Mouse (Mus musculus) testis, adult 2 months (tissue): ENCODE measurements around the gene Tbc1d2. TPM values are rescaled to one million over a fixed set of nuclear protein-coding genes. Genes with fewer than 3 reads are reported as not detected.

Experiments used
- H3K27ac ChIP-seq: fragments of 200-500 bp; 2 replicates; pipeline ENCODE4 v1.5.1; 2012; ENCODE audit warnings: low read depth, low read length; ENCODE audit not compliant: control insufficient read depth, insufficient read depth
- H3K27me3 ChIP-seq: fragments of 200-500 bp; 2 replicates; pipeline ENCODE4 v1.6.1; 2012; ENCODE audit warnings: mild to moderate bottlenecking, low read length, moderate library complexity; ENCODE audit not compliant: control insufficient read depth, insufficient read depth
- H3K36me3 ChIP-seq: fragments of 200-500 bp; 2 replicates; pipeline ENCODE4 v1.6.1; 2012; ENCODE audit warnings: mild to moderate bottlenecking, low read length; ENCODE audit not compliant: control insufficient read depth, insufficient read depth
- H3K4me1 ChIP-seq: fragments of 200-500 bp; 2 replicates; pipeline ENCODE4 v1.6.1; 2012; ENCODE audit warnings: low read length; ENCODE audit not compliant: control insufficient read depth, insufficient read depth
- H3K4me3 ChIP-seq: fragments of 200-500 bp; 2 replicates; pipeline ENCODE4 v1.5.1; 2012; ENCODE audit warnings: low read depth, mild to moderate bottlenecking, low read length, moderate library complexity, mixed read lengths; ENCODE audit not compliant: control insufficient read depth
- CTCF ChIP-seq: fragments of 200-500 bp; IDR thresholded peaks from 2 replicates; pipeline ENCODE4 v1.5.1; 2012; ENCODE audit warnings: low read depth, mild to moderate bottlenecking, inconsistent platforms, low read length, moderate library complexity; ENCODE audit not compliant: control insufficient read depth, insufficient read depth, insufficient replicate concordance
- POLR2A ChIP-seq: fragments of 200-500 bp; IDR thresholded peaks from 2 replicates; pipeline ENCODE4 v1.6.1; 2012; ENCODE audit warnings: low read depth, mild to moderate bottlenecking, inconsistent platforms, low read length, moderate library complexity; ENCODE audit not compliant: control insufficient read depth
- polyA plus RNA-seq: library from polyadenylated mRNA; depleted of rRNA; stranded (reverse); fragments of >200 nt; gene quantifications from 2 replicates; pipeline ENCODE4 v1.2.3, GENCODE M21; 2012; rRNA removed

The Tbc1d2 gene
- polyA plus RNA-seq, result 6.9 and 10.7 TPM in 2 replicates

DNA sequence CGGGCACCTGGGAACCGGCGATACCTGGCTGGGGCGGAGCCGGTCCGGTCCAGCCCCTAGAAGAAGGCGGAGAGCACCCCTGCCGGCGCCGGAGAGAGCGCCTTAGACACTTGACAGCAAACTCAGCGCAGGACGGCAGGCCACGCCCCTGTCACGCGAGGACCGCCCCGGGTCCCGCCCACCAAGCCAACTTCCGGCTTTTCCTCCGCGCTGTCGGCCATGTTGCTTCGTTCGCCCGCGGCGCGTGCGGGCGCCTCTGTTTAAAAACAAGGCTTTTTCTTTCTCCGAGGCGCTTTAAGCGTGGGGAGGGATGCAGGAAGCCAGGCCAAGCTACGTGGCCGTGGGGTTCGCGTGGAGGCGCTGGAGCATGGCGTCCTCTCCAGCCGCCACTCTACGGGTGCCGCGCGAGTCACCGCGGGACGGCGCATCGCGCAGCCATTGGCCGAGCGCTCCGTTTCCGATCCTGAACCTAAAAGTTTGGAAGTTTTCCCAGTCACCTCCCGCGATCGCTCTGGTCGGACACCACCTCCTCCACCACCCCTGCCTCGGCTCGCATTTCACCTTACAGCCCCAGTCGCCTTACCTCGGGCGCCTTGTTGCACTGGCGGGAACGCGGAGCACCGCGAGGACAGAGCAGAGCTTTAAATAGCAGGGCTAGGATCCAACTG lies at the start of gene Tbc1d2:
Gene Tbc1d2 (minus strand): TSS at position 124 of the 668 bp plus-strand sequence.
- TF ChIP-seq POLR2A (peak; percentile 59), CTCF (peak; percentile 3; the same call in 1 of the 2 replicates)
- Histone ChIP-seq H3K27ac (peak within 1 kb of the TSS; percentile 97), H3K27me3 (no peaks in the 10 kb centered on the region), H3K4me1 (peaks cover 10% of the 10 kb centered on the region), H3K36me3 (no peaks in the 10 kb centered on the region), H3K4me3 (peak within 1 kb of the TSS; percentile 94)

DNA sequence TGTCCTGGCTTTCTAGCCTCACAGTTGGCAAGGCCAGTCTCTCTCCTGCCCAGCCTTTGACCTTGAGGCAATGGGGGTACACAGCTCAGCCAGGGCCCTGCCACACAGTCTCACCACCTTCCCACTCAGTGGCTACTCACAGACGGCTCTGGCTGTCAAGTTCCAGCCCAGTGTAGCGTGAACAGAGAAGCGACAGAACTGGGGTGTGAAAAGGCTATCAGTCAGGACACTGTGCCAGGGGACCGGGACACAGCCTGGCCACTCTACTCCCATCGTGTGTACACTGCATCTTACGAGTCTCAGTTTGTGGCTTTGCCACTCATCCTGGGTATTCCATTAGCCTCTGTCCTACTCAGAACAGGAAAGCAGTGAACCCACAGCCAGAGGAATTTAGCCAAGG lies 46.5 kb upstream of the Tbc1d2 start:
- Histone ChIP-seq H3K4me1 (no peaks in the 10 kb centered on the region), H3K27ac (no peak overlapping the region), H3K36me3 (no peaks in the 10 kb centered on the region), H3K4me3 (no peak overlapping the region), H3K27me3 (no peaks in the 10 kb centered on the region)
- no peak; the same call in 1 of the 2 replicates for TF ChIP-seq POLR2A

DNA sequence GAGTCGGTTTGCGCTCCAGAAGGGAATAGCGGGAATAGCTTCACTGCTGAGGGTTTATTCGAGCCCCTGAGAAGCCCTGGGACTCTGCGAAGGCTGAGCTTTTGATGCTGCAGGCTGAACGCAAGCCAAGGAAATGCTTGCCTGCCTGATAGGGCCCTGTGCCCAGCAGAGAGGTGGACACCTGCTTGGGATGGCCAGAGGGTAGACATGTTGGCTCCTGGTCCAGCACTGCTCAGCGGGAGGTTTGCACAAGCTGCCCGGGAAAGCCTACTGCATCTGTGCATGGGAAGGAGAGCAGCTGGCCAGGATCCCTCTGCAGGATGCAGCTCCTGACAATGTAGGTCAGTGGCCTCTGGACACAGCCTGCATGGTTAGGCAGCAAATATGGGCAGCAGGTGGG lies 40.6 kb upstream of the Tbc1d2 start:
- Histone ChIP-seq H3K27me3 (no peaks in the 10 kb centered on the region), H3K4me1 (peaks cover 5% of the 10 kb centered on the region), H3K4me3 (no peak overlapping the region), H3K27ac (no peak overlapping the region), H3K36me3 (no peaks in the 10 kb centered on the region)
- TF ChIP-seq CTCF, result no peak
- TF ChIP-seq POLR2A, result no peak

DNA sequence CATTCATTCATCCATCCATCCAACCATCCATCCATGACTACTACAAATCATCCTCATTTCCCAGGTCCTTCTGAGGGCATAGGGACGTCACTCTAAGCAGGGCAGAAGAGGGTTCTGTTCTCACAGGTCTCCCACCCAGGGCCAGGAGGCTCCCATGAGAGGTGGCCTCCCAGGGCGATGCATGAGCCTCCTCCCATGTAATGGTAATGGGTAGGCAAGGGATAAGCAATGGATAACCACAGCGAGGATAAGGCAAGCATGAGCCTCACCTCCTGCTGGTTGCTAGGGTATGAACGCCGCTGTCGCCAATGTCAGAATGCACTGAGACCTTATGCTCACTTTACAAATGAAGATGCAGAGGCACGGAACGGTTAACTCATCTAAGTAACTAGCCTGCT lies 40.0 kb upstream of the Tbc1d2 start:
- no peak overlapping the region for H3K27ac ChIP-seq
- no peak for TF ChIP-seq POLR2A
- no peak for TF ChIP-seq CTCF
- H3K27me3 ChIP-seq, result no peaks in the 10 kb centered on the region
- peaks cover 5% of the 10 kb centered on the region for H3K4me1 ChIP-seq
- H3K4me3 ChIP-seq, result no peak overlapping the region
- no peaks in the 10 kb centered on the region for H3K36me3 ChIP-seq

DNA sequence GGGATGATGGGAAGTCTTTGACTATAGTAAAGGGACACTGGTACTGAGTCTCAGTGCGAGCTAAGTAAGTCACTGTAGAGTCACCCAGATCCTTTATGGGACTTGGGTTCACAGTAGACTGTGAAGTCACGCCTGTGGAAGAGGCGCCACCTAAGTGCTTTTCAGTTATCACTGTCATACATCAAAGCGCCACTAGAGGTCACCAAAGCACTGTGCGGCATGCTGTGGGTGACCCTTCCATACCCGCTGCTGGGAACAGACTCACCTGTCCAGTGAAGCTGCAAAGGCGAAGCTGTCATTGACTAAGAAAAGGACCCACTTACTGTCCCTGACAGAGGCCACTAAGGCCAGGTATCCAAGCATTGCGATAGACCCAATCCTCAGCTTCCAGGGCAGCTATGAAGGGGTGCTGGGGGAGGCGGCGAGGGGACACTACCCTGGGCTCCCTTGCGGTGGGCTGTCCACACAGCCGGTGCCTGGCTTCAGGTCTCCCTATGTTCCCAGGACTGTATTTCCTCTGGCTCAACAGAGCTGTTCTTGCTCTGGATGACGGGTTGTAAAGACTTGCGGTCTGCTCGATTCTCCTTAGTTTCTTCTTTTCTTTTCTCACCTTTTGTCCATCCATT lies 39.5 kb upstream of the Tbc1d2 start:
- TF ChIP-seq POLR2A (no peak), CTCF (peak; percentile 92; the same call in 1 of the 2 replicates)
- Histone ChIP-seq H3K4me3 (no peak overlapping the region), H3K36me3 (no peaks in the 10 kb centered on the region), H3K4me1 (peaks cover 5% of the 10 kb centered on the region), H3K27me3 (no peaks in the 10 kb centered on the region), H3K27ac (no peak overlapping the region)

DNA sequence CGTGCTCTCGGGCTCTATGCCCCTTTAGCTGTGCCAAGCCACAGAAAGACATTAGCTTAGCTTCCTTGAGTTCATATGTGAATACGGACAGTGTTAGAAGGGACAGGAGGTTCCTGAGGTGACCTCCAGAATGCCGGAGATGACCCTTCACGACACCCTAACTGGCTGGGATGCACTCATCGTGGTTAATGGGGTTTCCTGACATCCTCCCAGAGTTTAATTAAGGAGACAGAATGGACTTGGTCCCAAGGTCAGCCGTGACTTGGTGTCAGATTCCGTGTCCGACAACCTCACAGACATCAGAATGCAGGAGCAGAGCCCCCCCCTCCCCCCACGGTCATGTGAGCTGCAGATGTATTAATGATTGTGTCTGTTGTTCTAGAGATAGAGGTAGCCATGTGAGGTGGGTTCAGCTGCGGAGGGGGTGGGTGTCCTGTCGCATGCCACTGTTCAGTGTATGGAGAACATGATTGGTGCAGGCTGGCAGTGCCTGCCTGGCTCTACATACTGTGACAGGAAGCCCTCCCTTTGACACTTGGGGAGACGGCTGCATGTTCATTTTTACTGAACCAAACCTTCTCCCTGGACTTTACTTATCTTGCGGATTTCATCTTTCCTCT lies 38.3 kb upstream of the Tbc1d2 start:
- Histone ChIP-seq H3K4me3 (no peak overlapping the region; the same call in 1 of the 2 replicates), H3K27ac (no peak overlapping the region), H3K27me3 (no peaks in the 10 kb centered on the region), H3K4me1 (peaks cover 5% of the 10 kb centered on the region), H3K36me3 (no peaks in the 10 kb centered on the region)
- TF ChIP-seq CTCF (no peak), POLR2A (no peak)

DNA sequence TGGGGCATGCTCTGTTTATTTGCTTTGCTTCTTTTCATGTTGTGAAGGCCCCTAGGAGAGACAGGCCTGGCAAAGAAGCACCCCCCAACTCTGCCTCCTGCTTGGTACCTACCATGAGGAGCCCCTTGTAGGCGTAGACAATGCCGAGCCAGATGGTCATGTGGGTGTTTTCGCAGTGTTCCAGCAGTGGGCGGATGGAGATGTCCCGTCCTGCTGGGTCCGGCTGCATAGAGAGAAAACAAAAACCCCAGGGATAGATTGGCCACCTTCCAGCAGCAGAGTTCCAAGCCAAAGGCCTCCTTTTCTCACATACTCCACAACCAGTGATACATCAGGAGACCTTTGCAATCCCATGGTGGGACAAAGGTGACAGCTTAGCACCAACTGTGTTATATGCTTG lies 34.2 kb upstream of the Tbc1d2 start:
- H3K27me3 ChIP-seq, result no peaks in the 10 kb centered on the region
- no peak overlapping the region for H3K27ac ChIP-seq
- TF ChIP-seq CTCF, result no peak
- no peak for TF ChIP-seq POLR2A
- peaks cover 5% of the 10 kb centered on the region for H3K4me1 ChIP-seq
- H3K36me3 ChIP-seq, result no peaks in the 10 kb centered on the region
- H3K4me3 ChIP-seq, result no peak overlapping the region

DNA sequence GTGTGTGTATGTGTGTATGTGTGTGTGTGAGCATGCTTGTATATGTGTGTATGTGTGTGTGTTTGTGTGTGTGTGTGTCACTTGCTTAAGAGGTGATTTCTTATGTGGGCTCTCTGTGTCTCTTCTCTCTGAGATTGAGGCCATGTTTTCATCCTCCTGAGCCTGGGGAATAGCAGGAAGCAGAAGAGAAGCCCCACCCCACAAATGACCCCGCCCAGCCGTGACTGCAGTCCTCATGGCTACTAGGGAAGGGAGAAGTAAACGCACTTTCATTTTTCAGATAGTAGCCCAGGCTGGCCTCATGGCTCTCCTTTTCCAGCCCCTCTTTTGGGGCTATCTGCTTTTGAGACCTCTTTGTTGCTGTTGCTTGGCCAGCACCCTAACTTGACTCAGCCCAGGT lies 26.6 kb upstream of the Tbc1d2 start:
- H3K4me3 ChIP-seq, result no peak overlapping the region
- no peak overlapping the region for H3K27ac ChIP-seq
- H3K36me3 ChIP-seq, result no peaks in the 10 kb centered on the region
- H3K4me1 ChIP-seq, result no peaks in the 10 kb centered on the region; the same call in 1 of the 2 replicates
- TF ChIP-seq POLR2A (no peak), CTCF (no peak)
- no peaks in the 10 kb centered on the region for H3K27me3 ChIP-seq
